Comparison of ENCODE assay signal across 16 mouse cellular contexts in the genomic region with DNA sequence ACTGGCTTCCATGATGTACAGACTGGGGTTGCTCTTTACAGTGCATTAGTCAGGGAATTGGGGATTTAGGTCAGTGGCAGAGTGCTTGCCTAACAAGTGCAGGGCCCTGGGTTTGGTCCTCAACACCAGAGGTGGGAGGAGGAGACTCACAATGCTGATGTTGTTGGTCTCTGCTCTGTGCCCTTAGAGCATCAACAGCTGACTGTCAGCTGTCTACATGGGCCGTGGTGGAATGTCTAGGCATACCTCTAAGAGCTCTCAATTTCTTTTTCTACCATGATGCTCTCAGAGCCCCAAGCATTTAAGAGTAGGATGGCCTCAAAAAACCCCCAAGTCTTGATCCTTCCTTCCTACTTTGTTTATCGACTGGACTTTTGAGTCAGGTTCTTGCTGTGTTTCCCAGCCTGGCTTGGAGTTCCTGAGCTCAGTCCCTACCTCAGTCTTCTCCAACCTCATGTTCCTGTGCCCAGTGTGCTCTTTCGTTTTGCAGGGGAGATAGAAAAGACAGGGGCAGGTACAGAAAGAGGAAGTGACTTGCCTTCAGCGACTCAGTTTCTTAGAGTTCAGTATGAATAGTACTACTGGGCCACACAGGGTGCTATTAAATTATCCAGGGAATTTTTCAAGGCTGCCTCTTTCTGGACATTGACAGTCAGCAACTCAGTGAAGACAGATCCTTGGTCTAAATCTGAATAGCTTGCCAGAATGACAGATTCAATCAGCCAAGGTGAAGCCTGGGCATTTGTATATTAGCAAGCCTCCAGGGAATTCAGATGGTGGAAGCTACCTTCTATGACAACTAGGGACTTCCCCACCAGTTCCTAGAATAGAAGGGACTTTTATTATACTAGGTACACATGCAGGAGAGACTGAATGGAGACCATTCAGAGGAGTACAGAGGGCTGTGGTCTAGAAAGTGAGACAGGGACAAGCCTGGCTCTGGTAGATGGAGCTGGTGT. TPM values are rescaled to one million over a fixed set of nuclear protein-coding genes. Genes with fewer than 3 reads are reported as not detected.
DNase-seq lines count a peak whose midpoint lies in the region; ATAC-seq and TF ChIP-seq lines count a peak whose summit lies in the region.
"Had no signal": no experiment of that assay in that cellular context is flagged by ENCODE, and none has a peak within 500 bp of the region (broad histone marks: within the 10 kb centered on the region; RNA-seq: fewer than 3 reads in every experiment).

No protein-coding gene starts in this region.

- ATAC-seq in megakaryocyte, adult 5-6 weeks (ENCODE audit: poor library complexity, severe bottlenecking): peak; percentile 52; the same call in 1 of the 2 replicates
- ATAC-seq: Patski had no signal

- H3K27me3 ChIP-seq in spleen, adult 2 months (ENCODE audit: control insufficient read depth, insufficient read depth, low read length): no peaks in the 10 kb centered on the region
- H3K27me3 ChIP-seq: heart, embryonic 15.5 days; Patski had no signal

- no peaks in the 10 kb centered on the region for H3K36me3 ChIP-seq in spleen, adult 2 months (ENCODE audit: control insufficient read depth, insufficient read depth, low read length)

- H3K4me1 ChIP-seq in spleen, adult 2 months (ENCODE audit: control insufficient read depth, insufficient read depth, insufficient read length): peaks cover 29% of the 10 kb centered on the region; the same call in 1 of the 2 replicates
- H3K4me1 ChIP-seq: heart, embryonic 15.5 days had no signal

- TF ChIP-seq CTCF in spleen, adult 2 months (IDR thresholded peaks at IDR 0.05; ENCODE audit: extremely low read depth, insufficient read depth, insufficient read length, insufficient replicate concordance): no peak

- no peak for TF ChIP-seq POLR2A in spleen, adult 2 months (IDR thresholded peaks at IDR 0.05; ENCODE audit: low read depth, low read length)

- 16% methylated on average over 4 of the region's 4 CpGs for WGBS in spleen, adult 2 months

- intact Hi-C loops in gastrocnemius, postnatal 14 days (cut with DNase I; ENCODE audit: low total_unique reads): no loop called here

- H3K4me3 ChIP-seq in spleen, adult 2 months (ENCODE audit: extremely low read depth, insufficient read depth, insufficient read length): no peak overlapping the region
- H3K4me3 ChIP-seq: heart, embryonic 15.5 days had no signal

- peak; percentile 32 to 75 for DNase-seq in spleen, adult 2 months (ENCODE audit: low read depth in 1 of 2, low spot score in 2 of 2)
- DNase-seq in spleen, postnatal 10 days (ENCODE audit: low spot score in 2 of 2): no peak
- peak; percentile 75 for DNase-seq in MEL-GATA-1-ER (ENCODE audit: extremely low read depth, low read depth)
- DNase-seq in frontal cortex, postnatal 36 days (ENCODE audit: low spot score in 2 of 2): no peak
- DNase-seq in gastrocnemius, postnatal 14 days: no peak
- DNase-seq in urinary bladder, adult 2 months (ENCODE audit: low spot score): no peak
- DNase-seq: cerebellum, postnatal 10 days; gastrocnemius, postnatal 36 days; kidney, adult 9 months; lung, adult 2 months; lung, postnatal 36 days; right cerebral cortex, adult 18-20 months; thymus, postnatal 36 days had no signal

- peak overlapping the region; percentile 75 for H3K27ac ChIP-seq in spleen, adult 2 months (ENCODE audit: insufficient read depth, low read length)
- H3K27ac ChIP-seq: heart, embryonic 15.5 days had no signal

RNA-seq across cellular contexts. Expression of a gene that starts 22.3 kb away (rescaled TPM):
- 8.7 and 9.4 TPM in 2 replicates for polyA plus RNA-seq in spleen, adult 2 months (2012; rRNA removed)
- total RNA-seq in megakaryocyte, adult 5-6 weeks (2015): 60.2 and 73.4 TPM in 2 replicates
- total RNA-seq in megakaryocyte, adult 5-6 weeks (2017): 79.2 and 85.9 TPM in 2 replicates
- 10 to 100 TPM; 20.6 to 22.4 TPM for total RNA-seq in gastrocnemius, postnatal 14 days (2021)
- 81.3 and 100 TPM in 2 replicates for polyA plus RNA-seq in urinary bladder, adult 2 months (2012; rRNA removed)

Comparison
In these comparisons a context has a peak if more than half of its experiments do, and no peak if none do; other contexts are left out.
1. DNase-seq: peak in spleen, adult 2 months (2 of 2) and MEL-GATA-1-ER (single experiment); none in spleen, postnatal 10 days (0 of 2), frontal cortex, postnatal 36 days (0 of 2), gastrocnemius, postnatal 14 days (single experiment) and urinary bladder, adult 2 months (single experiment).